Mouse (Mus musculus): ENCODE data around the gene Calm1.
"Not testable (repeated sequence)": the region's sequence is repeated elsewhere in the genome, so short reads cannot be mapped to it uniquely, and the experiment has no call there.

DNA sequence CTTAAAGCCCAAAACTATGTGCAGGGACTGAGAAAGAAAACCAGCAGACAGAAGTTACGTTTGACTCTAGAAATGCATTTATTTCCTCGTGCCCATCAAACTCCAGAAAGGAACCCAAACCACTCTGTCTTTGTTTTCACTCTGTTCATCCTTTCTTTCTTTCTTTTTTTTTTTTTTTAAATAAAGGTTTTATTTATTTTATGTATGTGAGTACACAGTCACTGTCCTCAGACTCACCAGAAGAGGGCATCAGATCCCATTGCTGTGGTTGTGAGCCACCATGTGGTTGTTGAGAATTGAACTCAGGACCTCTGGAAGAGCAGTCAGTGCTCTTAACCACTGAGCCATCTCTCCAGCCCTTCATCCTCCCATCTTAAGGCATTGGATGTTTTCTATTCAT lies 14.3 kb upstream of the Calm1 start:
- not testable (repeated sequence) for TF ChIP-seq SIN3A (IDR thresholded peaks at IDR 0.05; ENCODE audit: low read length); GATA1 (IDR thresholded peaks at IDR 0.05; ENCODE audit: low read depth, low read length); TBP (IDR thresholded peaks at IDR 0.05; ENCODE audit: low read depth, low read length); POLR2A (IDR thresholded peaks at IDR 0.05; ENCODE audit: control insufficient read depth in 1 of 2, insufficient read depth in 1 of 2, low read depth in 1 of 2, low read length in 2 of 2, poor library complexity in 1 of 2); USF1 (IDR thresholded peaks at IDR 0.05; ENCODE audit: low read depth, low read length); TCF12 (IDR thresholded peaks at IDR 0.05; ENCODE audit: low read depth, low read length); GABPA (IDR thresholded peaks at IDR 0.05; ENCODE audit: low read depth, low read length); TAL1 (IDR thresholded peaks at IDR 0.05; ENCODE audit: low read length)
- TF ChIP-seq CTCF (IDR thresholded peaks at IDR 0.05 in 2 of 3, conservative IDR thresholded peaks at IDR 0.05 in 1 of 3; ENCODE audit: control insufficient read depth in 1 of 3, insufficient read depth in 1 of 3, low read depth in 2 of 3, low read length in 3 of 3, poor library complexity in 1 of 3, severe bottlenecking in 1 of 3) (peak; percentile 32 to 53 (median 51)), MAX (IDR thresholded peaks at IDR 0.05; ENCODE audit: low read length) (0 out of 2 replicates have a peak, but pooled peaks have one; percentile 29), SMC3 (IDR thresholded peaks at IDR 0.05; ENCODE audit: low read depth, low read length) (peak; percentile 41)

Measured in MEL (cell line).